Mouse (Mus musculus) E14TG2a.4 (cell line): Measurements from ENCODE around the gene Olfm2.
"Not testable (repeated sequence)": the region's sequence is repeated elsewhere in the genome, so short reads cannot be mapped to it uniquely, and the experiment has no call there.

Experiments
- H3K27me3 ChIP-seq: 2 replicates; pipeline ENCODE4 v1.6.1; 2014; ENCODE audit warnings: low read length, control low read depth; ENCODE audit not compliant: insufficient read depth
- H3K36me3 ChIP-seq: 2 replicates; pipeline ENCODE4 v1.6.1; 2014; ENCODE audit warnings: low read length, control low read depth; ENCODE audit not compliant: insufficient read depth
- H3K4me1 ChIP-seq: replicated peaks from 2 replicates; pipeline ENCODE4 v1.6.1; 2014; ENCODE audit warnings: low read depth, low read length, control low read depth
- H3K4me3 ChIP-seq: replicated peaks from 2 replicates; pipeline ENCODE4 v1.5.1; 2014; ENCODE audit warnings: mild to moderate bottlenecking, low read length
- H3K9me3 ChIP-seq: 2 replicates; pipeline ENCODE4 v1.6.1; 2014; ENCODE audit warnings: low read length, control low read depth
- CTCF ChIP-seq: conservative IDR thresholded peaks from 2 replicates; pipeline ENCODE4 v1.5.1; 2014; ENCODE audit warnings: low read length
- NANOG ChIP-seq: IDR thresholded peaks from 2 replicates; pipeline ENCODE4 v1.6.1; 2014; ENCODE audit warnings: borderline replicate concordance, low read length, mixed read lengths
- POU5F1 ChIP-seq: IDR thresholded peaks from 2 replicates; pipeline ENCODE4 v1.6.1; 2014; ENCODE audit warnings: low read length, borderline replicate concordance

The Olfm2 gene

DNA sequence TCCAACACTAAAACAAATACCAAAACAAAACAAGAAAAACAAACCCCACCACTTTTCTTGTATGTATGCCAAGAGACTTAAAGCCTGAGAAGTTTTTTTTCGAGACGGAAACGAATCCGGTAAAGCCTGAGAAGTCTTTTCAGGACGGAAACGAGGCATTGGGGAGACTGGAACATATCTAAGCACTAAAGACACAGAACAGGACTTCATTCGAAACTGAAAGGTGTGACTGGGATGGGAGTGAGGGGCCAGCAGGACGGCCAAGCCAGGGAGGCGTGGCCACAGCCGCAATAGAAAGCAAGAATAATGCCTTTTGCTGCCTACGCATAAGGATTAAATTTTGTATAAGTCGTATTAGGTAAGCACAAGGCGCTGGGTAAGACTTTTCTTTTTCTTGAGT, 102.4 kb downstream of the Olfm2 start:
- H3K36me3 ChIP-seq: peaks cover 50% of the 10 kb centered on the region
- H3K4me3 ChIP-seq: peak overlapping the region; percentile 92
- TF ChIP-seq NANOG: no peak
- TF ChIP-seq CTCF: no peak
- TF ChIP-seq POU5F1: no peak
- no peaks in the 10 kb centered on the region for H3K27me3 ChIP-seq
- H3K9me3 ChIP-seq: no peaks in the 10 kb centered on the region
- H3K4me1 ChIP-seq: peaks cover 47% of the 10 kb centered on the region

DNA sequence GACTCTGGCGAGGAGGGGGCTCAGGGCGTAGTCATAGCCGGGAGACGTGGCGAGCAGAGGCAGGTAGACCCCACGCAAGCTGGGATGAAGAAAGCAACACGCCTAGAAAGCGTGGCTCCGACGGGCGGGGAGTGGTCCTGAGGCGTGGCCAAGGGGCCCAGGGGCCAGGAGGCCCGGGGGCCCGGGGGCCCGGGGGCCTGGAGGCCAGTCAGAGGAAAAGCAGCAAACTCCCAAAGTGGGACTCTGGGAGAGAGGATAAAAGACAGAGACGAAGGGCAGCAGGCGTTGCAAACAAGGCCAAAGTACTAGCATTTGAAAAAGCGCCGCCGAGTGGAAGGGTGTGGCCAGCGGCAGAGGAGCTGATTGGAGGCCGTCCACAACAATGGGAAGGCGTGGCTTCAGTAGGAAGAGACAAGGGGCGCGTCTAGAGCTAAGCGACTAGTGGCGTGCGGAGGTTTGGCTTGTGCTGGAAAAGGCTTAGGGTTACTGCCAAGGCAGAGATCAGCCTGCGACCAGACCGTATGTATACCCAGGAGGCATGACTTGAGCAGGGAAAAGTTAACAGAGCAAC, 103.2 kb downstream of the Olfm2 start:
- Histone ChIP-seq H3K36me3 (peaks cover 50% of the 10 kb centered on the region), H3K9me3 (no peaks in the 10 kb centered on the region), H3K4me1 (peaks cover 55% of the 10 kb centered on the region), H3K27me3 (no peaks in the 10 kb centered on the region), H3K4me3 (peak overlapping the region; percentile 92)
- TF ChIP-seq CTCF (no peak), POU5F1 (no peak), NANOG (no peak)

DNA sequence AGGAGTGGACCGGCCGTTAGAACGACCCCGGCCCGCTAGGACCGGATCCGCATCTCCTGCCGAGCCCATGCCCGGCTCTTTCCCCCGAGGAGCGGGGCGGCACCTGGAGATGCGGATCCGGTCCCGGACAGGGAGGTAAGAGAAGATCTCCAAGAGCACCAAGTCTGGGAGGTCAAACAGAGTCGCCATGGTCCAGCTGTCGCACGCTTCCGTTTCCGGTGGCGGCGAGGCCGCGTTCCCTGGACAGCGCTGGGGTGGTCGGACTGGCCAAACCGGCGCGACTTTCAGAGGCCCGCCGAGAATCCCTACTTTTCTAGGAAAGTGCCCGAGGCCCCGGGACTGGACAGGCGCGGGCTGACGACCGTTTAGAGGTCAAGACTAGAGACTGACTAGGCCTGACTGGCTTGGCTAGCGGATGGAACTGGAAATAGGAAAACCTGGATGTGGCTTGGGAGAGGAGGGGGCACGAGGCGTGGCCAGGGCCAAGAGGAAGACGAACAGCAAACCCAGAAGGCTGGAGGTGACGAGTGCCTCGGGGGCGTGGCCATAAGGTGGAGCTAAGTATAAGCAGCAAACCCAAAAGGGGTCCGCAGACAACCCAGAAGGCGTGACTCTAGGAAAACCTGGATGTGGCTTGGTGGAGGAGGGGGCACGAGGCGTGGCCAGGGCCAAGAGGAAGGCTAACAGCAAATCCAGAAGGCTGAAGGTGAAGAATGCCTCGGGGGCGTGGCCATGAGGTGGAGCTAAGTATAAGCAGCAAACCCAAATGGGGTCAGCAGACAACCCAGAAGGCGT, 103.9 kb downstream of the Olfm2 start, which contains the start of gene Ubl5:
Ubl5 (plus strand) TSS at position 778 of the 795 bp plus-strand sequence.
- Histone ChIP-seq H3K4me1 (peaks cover 57% of the 10 kb centered on the region), H3K27me3 (no peaks in the 10 kb centered on the region), H3K9me3 (no peaks in the 10 kb centered on the region), H3K36me3 (peaks cover 49% of the 10 kb centered on the region), H3K4me3 (peak within 1 kb of the TSS; percentile 92)
- TF ChIP-seq CTCF: no peak
- no peak for TF ChIP-seq POU5F1
- TF ChIP-seq NANOG: no peak

DNA sequence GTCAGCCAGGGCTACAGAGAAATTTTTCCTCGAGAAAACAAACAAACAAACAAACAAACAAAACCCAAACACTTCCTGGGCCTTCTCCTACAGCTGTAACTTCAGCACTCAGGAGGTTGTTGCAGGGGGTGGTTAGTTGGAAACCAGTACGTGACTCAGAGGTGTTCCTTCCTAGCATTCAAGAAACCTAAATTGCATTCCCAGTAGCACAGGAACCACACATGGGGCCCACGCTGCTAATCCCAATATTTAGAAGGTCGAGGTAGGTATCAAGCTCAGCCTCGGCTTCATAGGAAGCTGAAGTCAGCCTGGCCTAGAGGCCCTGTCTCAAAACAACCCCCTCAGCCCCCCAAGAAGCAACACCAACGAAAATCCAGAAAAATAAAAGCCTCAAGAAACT, 104.6 kb downstream of the Olfm2 start:
- no peak for TF ChIP-seq CTCF
- no peak for TF ChIP-seq POU5F1
- TF ChIP-seq NANOG: no peak
- H3K4me1 ChIP-seq: peaks cover 65% of the 10 kb centered on the region
- H3K36me3 ChIP-seq: peaks cover 48% of the 10 kb centered on the region
- H3K27me3 ChIP-seq: no peaks in the 10 kb centered on the region
- H3K9me3 ChIP-seq: no peaks in the 10 kb centered on the region
- H3K4me3 ChIP-seq: peak overlapping the region; percentile 92

- Histone ChIP-seq H3K36me3 (peaks cover 45% of the 10 kb centered on the region), H3K4me1 (peaks cover 73% of the 10 kb centered on the region), H3K27me3 (no peaks in the 10 kb centered on the region), H3K4me3 (peak overlapping the region; percentile 70), H3K9me3 (no peaks in the 10 kb centered on the region)
- TF ChIP-seq POU5F1 (no peak), CTCF (no peak)
These were observed 106.7 kb downstream of the Olfm2 start for GRCm38 (mm10) chr9:20639486-20639885.

- TF ChIP-seq NANOG (no peak), CTCF (no peak), POU5F1 (no peak)
- H3K4me3 ChIP-seq: peak overlapping the region; percentile 70
These were observed 107.6 kb downstream of the Olfm2 start for GRCm38 (mm10) chr9:20638552-20638951.

DNA sequence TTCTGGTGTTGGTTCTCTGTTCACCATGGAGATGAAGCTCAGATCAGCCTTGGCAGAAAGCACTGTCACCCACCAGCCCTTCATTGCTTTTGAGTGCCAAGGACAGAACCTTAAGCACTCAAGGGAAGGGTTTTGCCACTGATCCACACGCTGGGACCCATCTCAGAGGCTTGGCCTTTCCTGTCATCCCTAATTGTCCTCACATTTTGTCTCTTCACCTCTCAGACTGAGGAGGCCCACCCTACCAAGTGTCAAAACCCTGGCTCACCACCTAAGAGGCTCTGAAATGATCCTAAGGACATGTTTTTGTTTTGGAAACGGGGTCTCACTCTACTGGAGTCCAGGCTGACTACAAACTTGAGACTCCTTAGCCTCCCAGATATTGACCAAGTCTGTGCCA, 109.4 kb downstream of the Olfm2 start:
- TF ChIP-seq CTCF (no peak), NANOG (no peak), POU5F1 (no peak)
- Histone ChIP-seq H3K27me3 (no peaks in the 10 kb centered on the region), H3K4me1 (peaks cover 66% of the 10 kb centered on the region), H3K36me3 (peaks cover 45% of the 10 kb centered on the region), H3K4me3 (no peak overlapping the region), H3K9me3 (no peaks in the 10 kb centered on the region)

More at GRCm38 (mm10) chr9:20638552-20638951, 107.6 kb downstream of the Olfm2 start:
- peaks cover 71% of the 10 kb centered on the region for H3K4me1 ChIP-seq
- no peaks in the 10 kb centered on the region for H3K27me3 ChIP-seq
- H3K36me3 ChIP-seq: peaks cover 45% of the 10 kb centered on the region
- no peaks in the 10 kb centered on the region for H3K9me3 ChIP-seq

DNA sequence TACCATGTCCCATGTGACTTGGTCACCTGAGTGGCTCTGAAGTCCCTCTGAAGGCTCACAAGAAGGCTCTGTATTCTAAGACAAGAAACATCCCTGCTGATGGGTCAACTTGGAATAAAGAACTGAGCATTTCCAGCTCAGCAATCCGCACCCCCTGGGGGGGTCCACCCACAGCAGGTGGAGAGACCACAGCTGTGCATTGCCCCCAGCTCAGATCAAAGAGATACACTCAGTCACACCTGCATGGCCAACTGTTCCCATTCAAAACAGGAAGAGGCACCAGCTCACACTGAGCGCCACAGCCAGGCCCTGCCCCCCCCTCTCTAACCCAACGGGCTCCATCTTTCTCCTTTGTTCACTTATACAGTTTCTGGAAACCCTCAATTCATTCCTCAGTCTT, 109.9 kb downstream of the Olfm2 start:
- H3K4me3 ChIP-seq: no peak overlapping the region
- H3K4me1 ChIP-seq: peaks cover 60% of the 10 kb centered on the region
- no peaks in the 10 kb centered on the region for H3K9me3 ChIP-seq
- no peak for TF ChIP-seq NANOG
- TF ChIP-seq CTCF: no peak
- TF ChIP-seq POU5F1: no peak
- H3K27me3 ChIP-seq: no peaks in the 10 kb centered on the region
- peaks cover 41% of the 10 kb centered on the region for H3K36me3 ChIP-seq

DNA sequence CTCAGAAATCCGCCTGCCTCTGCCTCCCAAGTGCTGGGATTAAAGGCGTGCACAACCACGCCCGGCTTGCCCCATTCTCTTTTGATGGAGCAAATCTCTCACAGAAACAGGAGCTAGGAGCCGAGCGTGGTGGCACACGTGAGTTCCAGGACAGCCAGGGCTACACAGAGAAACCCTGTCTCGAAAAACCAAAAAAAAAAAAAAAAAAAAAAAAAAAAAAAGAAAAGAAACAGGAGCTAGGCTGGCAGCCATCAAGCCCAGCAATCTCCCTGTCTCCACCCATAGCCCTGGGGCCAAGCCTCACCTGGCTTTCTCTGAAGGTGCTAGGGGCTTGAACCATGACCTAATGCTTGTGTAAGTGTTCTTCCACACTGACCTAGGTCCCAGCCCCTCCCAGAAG, 110.5 kb downstream of the Olfm2 start:
- Histone ChIP-seq H3K4me1 (peaks cover 56% of the 10 kb centered on the region), H3K36me3 (peaks cover 36% of the 10 kb centered on the region)
- not testable (repeated sequence) for H3K27me3 ChIP-seq, H3K4me3 ChIP-seq, H3K9me3 ChIP-seq
